Mouse (Mus musculus) heart, adult 9 months (tissue): ENCODE measurements at regions not wholly inside any gene's neighbourhood (a gene's known extent, or its start where the extent isn't known, plus 50 kb on each side); places are given as distances from the start of the nearest gene placed in this dataset.
A peak's percentile ranks its signal among the peaks of the same experiment; 100 is the strongest.
"Not testable (repeated sequence)": the region's sequence is repeated elsewhere in the genome, so short reads cannot be mapped to it uniquely, and the experiment has no call there.

Experiments used
- DNase-seq, 2 experiments: peaks; one replicate each; pipeline ENCODE4 v3.0.0; 2022; ENCODE audit warnings: low spot score in 2 of 2

GRCm38 (mm10) chr6:7120136-7120535 lies 164.3 kb downstream of the Sdhaf3 start:
- DNase-seq: peak in 1 of 2 experiments; percentile 2

- DNase-seq: no peak
Measured at GRCm38 (mm10) chr6:7133042-7133441, 177.2 kb downstream of the Sdhaf3 start.

GRCm38 (mm10) chr6:7134062-7134461 lies 178.3 kb downstream of the Sdhaf3 start:
- no peak for DNase-seq

DNA sequence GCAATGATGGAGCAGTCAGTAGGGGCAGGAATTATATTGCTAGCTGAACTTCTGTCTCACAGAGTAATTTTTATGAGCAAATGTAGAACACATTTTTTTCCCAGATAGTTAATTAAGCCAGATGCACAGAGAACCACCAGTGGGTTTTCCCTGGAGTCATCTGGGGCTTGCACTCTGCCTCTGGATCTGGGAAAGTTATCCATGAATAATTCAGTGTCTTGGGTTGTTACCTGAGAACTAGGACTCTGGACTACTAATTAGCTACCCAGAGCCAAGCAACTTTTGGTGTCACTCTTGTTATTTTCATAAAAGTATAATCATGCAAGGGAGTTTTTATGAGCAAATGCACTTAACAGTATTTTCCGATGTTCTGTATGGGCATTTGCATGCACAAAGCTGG lies 179.1 kb downstream of the Sdhaf3 start:
- no peak for DNase-seq

DNA sequence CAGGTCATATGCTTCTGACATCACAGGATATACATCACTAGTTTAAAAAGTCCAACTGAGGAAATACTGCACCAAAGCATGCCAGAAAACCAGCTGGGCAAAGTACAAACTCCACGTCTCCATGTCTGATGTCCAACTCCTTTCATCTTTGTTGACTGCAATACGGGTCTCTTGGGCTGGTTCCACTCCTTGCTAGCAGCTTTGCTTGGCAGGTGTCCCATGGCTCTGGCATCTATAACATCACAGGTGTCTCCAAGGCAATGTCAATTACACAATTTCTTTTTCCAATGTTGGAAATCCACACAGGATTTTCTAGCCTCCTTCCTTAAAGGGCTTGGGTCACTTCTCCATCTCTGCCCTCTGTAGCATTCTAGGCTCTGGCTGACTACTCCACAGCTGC lies 225.9 kb downstream of the Sdhaf3 start:
- no peak for DNase-seq

GRCm38 (mm10) chr6:7199046-7199599 lies 243.3 kb downstream of the Sdhaf3 start:
- no peak for DNase-seq

DNA sequence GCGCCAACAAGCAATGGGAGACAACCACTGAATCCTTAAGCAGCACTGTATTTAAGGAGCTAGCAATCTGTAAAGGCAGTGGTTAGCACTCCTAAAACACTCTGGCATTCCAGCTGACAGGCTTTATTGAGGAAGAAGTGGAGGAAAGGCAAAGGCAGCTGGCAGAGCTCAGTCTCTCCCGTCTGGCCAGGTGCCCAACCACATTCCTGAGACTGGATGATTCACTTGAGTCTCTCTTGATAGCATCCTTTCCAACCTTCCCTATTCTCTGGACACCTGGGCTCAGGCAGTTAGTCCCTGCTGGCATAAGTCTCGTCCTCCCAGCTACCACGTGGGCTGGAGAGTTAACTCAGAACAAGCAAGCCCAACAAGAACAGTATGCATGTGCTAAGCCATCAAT lies 260.1 kb downstream of the Sdhaf3 start:
- no peak for DNase-seq

DNA sequence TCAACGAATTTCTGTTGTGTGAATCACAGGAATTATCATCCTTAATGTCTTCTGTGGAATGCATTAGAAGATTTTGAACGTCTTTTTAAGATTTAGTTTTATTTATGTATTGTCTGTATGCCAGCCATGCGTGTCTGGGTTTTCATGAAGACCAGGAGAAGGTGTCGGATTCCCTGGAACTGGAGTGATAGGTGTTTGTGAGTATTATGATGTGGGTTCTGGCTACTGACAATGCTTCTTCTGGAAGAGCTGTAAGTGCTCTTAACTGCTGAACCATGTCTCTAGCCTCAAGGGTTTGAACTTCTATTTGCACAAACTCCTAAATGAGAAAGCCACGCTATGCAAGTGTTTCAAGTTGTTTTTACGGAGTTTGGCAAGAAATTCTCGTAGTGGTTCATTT lies 296.5 kb downstream of the Sdhaf3 start:
- DNase-seq: no peak

GRCm38 (mm10) chr6:7277431-7277830 lies 277.2 kb upstream of the Tac1 start:
- no peak for DNase-seq

GRCm38 (mm10) chr6:7306956-7307355 lies 247.7 kb upstream of the Tac1 start:
- DNase-seq: no peak

- DNase-seq: no peak
Measured at GRCm38 (mm10) chr6:7313496-7313895, 241.2 kb upstream of the Tac1 start.

DNA sequence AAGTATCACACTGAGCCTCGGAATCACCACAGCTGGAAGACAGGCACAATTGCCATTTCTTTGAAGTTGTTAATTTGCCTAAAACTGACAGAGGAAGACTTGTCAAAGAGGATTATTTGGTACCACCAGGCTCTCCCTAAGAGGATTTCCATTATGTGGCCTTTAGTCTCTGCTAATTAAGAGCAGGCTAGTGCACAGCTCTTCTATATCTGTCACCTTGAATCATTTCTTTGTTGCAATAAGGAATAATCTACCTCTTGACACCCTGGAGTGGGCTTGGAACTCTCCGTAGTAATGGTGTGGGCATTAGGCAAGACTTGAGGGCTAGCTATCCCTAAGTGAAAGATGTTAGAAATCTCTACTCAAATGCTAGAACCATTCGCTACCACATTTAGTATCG lies 227.7 kb upstream of the Tac1 start:
- DNase-seq: no peak

- DNase-seq: no peak
Measured at GRCm38 (mm10) chr6:7356634-7357033, 198.0 kb upstream of the Tac1 start.

GRCm38 (mm10) chr6:7367166-7367565 lies 187.5 kb upstream of the Tac1 start:
- no peak for DNase-seq

GRCm38 (mm10) chr6:7374629-7375028 lies 180.1 kb upstream of the Tac1 start:
- DNase-seq: no peak

GRCm38 (mm10) chr6:7375851-7376250 lies 178.8 kb upstream of the Tac1 start:
- no peak for DNase-seq

DNA sequence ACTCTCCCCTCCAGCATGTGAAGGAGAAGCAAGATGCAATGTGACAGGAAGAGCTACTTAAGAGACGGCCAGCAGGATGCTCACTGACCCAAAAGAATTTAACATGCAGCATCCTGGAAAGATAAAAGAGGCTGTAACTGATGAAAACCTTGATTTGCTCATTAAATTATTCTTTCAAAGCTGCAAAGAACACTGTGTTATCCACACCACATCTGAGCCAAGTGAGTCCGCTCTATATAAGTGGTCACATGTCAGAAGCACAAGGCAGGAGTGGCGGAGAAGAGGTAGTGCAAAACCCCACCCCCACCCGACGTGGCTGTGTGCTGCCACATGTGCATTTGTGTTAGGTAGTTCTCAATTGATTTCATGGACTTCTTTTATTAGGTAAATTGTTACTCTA lies 176.0 kb upstream of the Tac1 start:
- DNase-seq: no peak

DNA sequence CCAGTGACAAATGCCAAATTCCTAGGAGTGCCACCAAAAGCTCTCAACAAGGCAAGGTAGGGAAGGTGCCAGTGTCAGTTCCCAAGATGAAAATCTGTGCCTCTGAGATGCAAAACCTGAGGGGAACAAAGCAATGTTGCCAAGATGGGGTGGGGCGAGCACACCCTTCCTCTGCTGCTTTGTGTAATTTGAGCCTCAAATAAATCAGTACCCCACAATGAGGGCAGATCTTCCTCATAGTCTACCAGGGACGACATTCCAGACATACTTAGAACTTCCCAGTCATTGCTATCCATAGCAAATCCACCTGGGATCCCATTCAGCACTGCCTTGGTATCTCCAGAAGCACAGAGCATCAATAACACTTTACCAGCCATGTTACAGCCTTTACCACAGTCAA lies 129.9 kb upstream of the Tac1 start:
- no peak for DNase-seq

GRCm38 (mm10) chr6:7441725-7442124 lies 113.0 kb upstream of the Tac1 start:
- no peak for DNase-seq

- DNase-seq: not testable (repeated sequence)
Measured at GRCm38 (mm10) chr6:7442286-7442685, 112.4 kb upstream of the Tac1 start.

- no peak for DNase-seq
Measured at GRCm38 (mm10) chr6:7455881-7456280, 98.8 kb upstream of the Tac1 start.

GRCm38 (mm10) chr6:7463896-7464295 lies 90.8 kb upstream of the Tac1 start:
- no peak for DNase-seq

GRCm38 (mm10) chr6:7464346-7464745 lies 90.3 kb upstream of the Tac1 start:
- DNase-seq: no peak

GRCm38 (mm10) chr6:7472366-7473026 lies 82.2 kb upstream of the Tac1 start:
- no peak for DNase-seq
